Mouse (Mus musculus) T-cell, adult 2 months (primary cell): ENCODE measurements around the gene Crygd.

Source experiments
- DNase-seq: peaks from one replicate; pipeline ENCODE4 v3.0.0; 2022; ENCODE audit warnings: low spot score

The Crygd gene

DNA sequence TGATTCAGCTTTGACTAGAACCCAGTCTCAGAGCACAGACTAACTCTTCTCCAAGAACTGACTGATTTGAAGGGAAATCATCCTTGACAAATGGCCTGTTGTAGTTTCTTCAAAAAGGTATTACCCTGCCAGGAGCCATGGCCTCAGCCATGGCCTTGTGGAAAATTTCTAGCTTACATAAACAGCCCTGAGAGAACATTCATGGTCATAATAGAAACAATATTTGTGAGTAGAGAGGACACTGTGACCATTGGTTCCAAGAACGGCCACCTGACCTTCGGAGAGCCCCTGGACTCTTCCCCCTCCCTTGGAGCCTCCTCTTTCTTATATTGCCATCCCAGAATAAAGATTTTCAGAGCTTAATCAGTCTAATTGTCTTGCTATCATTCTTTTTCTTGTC lies 19.8 kb downstream of the Crygd start:
- DNase-seq = no peak

DNA sequence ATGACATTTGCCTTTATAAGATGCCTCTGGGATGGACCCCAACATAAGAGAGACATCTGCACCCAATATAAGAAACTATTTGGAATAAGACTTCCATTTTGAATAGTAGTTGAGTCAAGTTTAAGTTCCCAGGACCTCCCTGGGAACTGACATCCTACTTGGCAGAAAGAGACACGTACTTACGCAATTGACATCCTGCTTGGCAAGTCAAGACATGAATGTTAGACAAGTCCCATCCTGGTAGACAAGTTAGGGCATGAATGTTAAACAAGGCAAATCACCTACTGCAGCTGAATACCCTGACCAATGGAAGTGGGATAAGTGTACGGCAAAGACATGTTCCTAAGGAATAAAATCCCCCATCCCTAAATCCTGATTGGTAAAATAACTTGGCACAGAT lies 21.4 kb downstream of the Crygd start:
- DNase-seq = no peak

DNA sequence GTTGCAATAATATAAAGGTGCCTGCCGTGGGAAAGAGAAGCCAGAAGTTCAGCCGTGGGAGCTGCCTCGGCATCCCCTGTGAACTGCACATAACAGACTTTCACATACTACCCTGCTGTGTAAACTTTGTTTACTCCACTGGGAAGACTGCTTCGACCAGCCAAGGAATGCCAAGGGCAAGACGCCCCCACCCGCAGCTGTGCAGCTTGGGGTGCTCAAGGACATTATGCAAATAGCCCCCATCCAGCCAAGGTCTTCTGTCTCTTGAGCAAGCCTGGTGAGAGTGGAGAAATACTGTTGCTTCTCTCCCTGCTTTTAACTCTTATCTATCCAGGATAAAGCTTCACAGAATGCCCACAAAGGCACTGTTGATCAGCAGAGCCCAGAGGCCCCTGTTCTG lies 22.4 kb downstream of the Crygd start:
- DNase-seq = no peak

DNA sequence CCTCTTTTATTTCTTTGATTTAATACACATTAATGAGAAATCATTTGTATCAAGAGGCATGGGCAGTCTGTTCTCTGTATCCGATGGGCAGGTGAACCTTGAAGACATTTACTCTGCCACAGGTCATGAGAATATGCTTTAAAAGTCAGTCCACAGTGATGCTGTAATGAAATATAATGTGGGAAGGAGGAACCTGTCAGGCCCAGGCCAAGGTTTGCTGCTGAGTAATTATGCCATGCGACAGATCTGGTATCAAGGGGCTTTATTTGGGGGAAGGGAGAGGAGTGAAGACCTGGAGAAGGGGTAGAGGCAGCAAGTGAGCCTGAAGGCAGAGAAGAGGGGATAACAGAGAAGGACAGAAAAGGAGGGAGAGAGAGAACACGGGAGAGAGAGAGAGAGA lies 23.6 kb downstream of the Crygd start:
- DNase-seq = no peak

DNA sequence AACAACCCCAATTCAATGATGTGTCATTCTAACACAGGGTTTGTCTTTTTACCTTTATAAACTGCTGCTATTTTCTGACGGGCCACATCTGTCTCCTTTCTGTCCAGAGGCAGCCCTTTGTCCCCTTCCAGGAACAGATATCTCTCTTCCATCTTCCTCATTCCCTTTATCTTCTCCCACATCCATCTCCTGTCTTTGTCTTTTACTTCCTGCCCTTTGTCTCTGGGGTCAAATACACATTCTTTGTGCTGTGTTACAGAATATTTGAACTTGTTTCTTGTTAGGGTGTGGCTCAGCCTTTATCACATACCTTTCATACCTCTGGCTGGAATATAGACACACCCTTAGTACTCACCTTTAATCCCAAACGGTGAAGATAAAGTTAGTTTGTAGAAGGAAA lies 25.7 kb downstream of the Crygd start:
- no peak for DNase-seq

DNA sequence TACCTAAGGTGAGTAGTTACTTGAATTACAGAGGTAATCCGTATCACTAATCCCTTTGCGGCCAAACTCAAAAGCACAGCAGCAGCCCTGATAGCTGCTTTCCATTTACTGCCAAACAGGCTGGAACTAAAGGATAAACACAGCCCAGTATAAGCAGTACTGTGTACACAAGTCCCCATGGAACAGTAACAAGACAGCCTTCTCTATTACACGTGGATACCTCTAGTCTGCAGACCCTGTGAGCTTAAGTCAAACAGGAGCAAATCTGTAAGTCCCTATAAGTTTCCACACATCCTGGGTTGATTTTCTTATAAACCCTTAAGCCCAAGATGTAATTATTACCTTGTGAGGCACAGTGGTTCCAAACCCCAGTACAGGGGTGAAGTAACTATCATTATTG lies 27.7 kb downstream of the Crygd start:
- DNase-seq = no peak

DNA sequence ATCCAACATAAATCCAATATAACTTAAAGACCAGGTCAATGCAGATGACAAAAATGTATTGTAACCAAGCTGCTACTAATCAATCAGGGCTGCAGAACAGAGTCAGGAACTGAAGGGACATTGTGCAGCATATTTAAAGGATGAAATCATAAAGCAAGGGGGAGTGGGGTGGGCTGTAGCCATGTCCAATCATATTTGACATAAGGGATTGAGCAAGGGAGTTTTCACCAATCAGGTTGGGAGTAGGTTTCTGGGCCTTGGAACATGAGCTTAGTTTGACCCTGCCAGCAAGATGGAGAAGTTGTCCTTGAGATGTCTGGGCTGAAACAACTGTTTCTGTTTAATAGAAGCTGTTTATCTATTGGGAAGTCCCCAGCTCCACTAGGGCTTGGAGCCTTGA lies 30.6 kb downstream of the Crygd start, which contains the start of gene Akr1cl:
Gene Akr1cl (minus strand): TSS at position 119 of the 400 bp plus-strand sequence.
- DNase-seq = no peak

DNA sequence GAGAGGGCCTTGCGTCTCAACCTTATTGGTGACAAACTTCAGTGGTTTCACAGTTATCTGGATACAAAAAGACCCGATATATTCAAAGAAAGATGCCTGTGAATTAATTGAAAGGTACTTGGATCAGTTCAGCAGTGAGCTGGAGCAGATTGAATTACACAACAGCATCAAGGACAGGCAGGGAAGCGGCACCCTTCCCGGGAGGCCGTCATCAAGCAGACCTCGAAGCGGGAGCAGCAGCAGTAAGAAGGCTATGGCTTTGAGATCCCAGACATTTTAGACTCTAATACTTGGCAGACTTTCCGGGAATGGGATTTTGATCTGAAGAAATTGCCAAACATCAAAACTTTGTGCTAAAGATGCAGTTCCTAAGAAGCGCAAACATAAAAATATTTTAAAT lies 35.0 kb downstream of the Crygd start:
- DNase-seq = no peak

DNA sequence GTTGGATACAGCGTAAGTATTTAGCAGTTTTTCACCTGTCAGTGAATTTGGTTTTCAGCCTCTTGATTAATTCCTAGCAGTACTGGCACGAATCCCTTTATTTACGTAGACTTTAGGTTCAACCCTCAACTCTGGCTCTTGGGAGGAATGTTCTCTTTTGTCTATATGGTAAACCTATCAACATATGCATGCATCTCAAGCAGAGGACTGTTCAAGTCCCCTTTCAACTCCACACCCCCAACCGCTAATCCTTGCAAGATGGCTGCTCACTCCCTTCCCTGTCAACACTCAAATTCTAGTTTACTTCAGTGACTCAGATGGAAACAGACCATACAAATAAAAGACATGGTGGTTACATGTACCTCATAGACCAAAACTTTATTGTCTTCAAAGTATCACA lies 50.5 kb downstream of the Crygd start:
- no peak for DNase-seq
